Mouse (Mus musculus): Measurements from ENCODE around the gene Cd7.

GRCm38 (mm10) chr11:120990126-120990781 lies 49.0 kb downstream of the Cd7 start:
- TF ChIP-seq POLR2A (IDR thresholded peaks at IDR 0.05; ENCODE audit: control insufficient read depth, low read depth, low read length) (no peak), CTCF (IDR thresholded peaks at IDR 0.05; ENCODE audit: control insufficient read depth, insufficient read depth, insufficient replicate concordance, low read depth, low read length) (no peak)
